In genomic region chr17:34605609-34606008, GRCm38 (mm10) we compare ENCODE assay signal across 8 mouse cellular contexts. TPM values are rescaled to one million over a fixed set of nuclear protein-coding genes. Genes with fewer than 3 reads are reported as not detected.
DNase-seq lines count a peak whose midpoint lies in the region; ATAC-seq lines count a peak whose summit lies in the region.

No protein-coding gene starts in this region.

- DNase-seq in adrenal gland, adult 8-10 months: peak; percentile 96
- DNase-seq in embryo, embryonic 11.5 days (ENCODE audit: low read depth, low spot score): peak; percentile 84
- peak; percentile 96 to 97 for DNase-seq in gastrocnemius, postnatal 36 days
- peak; percentile 97 to 99 for DNase-seq in left cerebral cortex, postnatal 36 days (ENCODE audit: low spot score in 2 of 2)
- peak; percentile 94 for DNase-seq in midbrain, embryonic 10.5 days (ENCODE audit: low spot score)
- DNase-seq in right cerebral cortex, postnatal 36 days (ENCODE audit: low spot score in 2 of 2): peak; percentile 97 to 98
- peak; percentile 95 to 97 for DNase-seq in urinary bladder, postnatal 4 days (ENCODE audit: low spot score in 2 of 2)

- H3K27me3 ChIP-seq in intestine, embryonic 16.5 days (replicated peaks; ENCODE audit: control insufficient read depth, insufficient read depth, low read length): no peaks in the 10 kb centered on the region
- no peaks in the 10 kb centered on the region for H3K27me3 ChIP-seq in midbrain, embryonic 10.5 days (ENCODE audit: low read depth, poor library complexity, severe bottlenecking)

- intact Hi-C loops in gastrocnemius, postnatal 36 days (cut with DNase I): no loop called here
- intact Hi-C loops in left cerebral cortex, postnatal 36 days (cut with DNase I): loop anchor here (2.0 kb wide), 1 partner anchor 19 kb away; no protein-coding TSS in a partner anchor

- H3K4me1 ChIP-seq in intestine, embryonic 16.5 days (ENCODE audit: control insufficient read depth, insufficient read depth, low read length): peaks cover 39% of the 10 kb centered on the region
- peaks cover 57% of the 10 kb centered on the region for H3K4me1 ChIP-seq in midbrain, embryonic 10.5 days

- peak overlapping the region; percentile 92 for H3K27ac ChIP-seq in intestine, embryonic 16.5 days (ENCODE audit: low read length)
- peak overlapping the region; percentile 94 for H3K27ac ChIP-seq in midbrain, embryonic 10.5 days (replicated peaks)

- ATAC-seq in intestine, embryonic 16.5 days: peak; percentile 44

- H3K9ac ChIP-seq in intestine, embryonic 16.5 days (ENCODE audit: low read depth, low read length): peak overlapping the region; percentile 99

- H3K4me3 ChIP-seq in intestine, embryonic 16.5 days (ENCODE audit: low read length): peak overlapping the region; percentile 89
- H3K4me3 ChIP-seq in midbrain, embryonic 10.5 days: peak overlapping the region; percentile 98

- WGBS in intestine, embryonic 16.5 days: 1% methylated on average over 27 of the region's 30 CpGs
- WGBS in midbrain, embryonic 10.5 days: under 1% methylated on average over 27 of the region's 30 CpGs

- H3K9me3 ChIP-seq in intestine, embryonic 16.5 days (ENCODE audit: control insufficient read depth, low read length): no peaks in the 10 kb centered on the region
- H3K9me3 ChIP-seq in midbrain, embryonic 10.5 days (replicated peaks): no peaks in the 10 kb centered on the region

- peaks cover 6% of the 10 kb centered on the region; the same call in 1 of the 2 replicates for H3K36me3 ChIP-seq in intestine, embryonic 16.5 days (ENCODE audit: control insufficient read depth, insufficient read depth, low read length)
- peaks cover 39% of the 10 kb centered on the region for H3K36me3 ChIP-seq in midbrain, embryonic 10.5 days

- peak overlapping the region; percentile 89 for H3K4me2 ChIP-seq in intestine, embryonic 16.5 days (ENCODE audit: low read depth, low read length)

RNA-seq across cellular contexts. Expression of gene Agpat1, which starts 1.5 kb away (rescaled TPM):
- 100 to 1,000 TPM in 3 of 4 experiments, 10 to 100 TPM in 1; 84.6 to 108 (median 101) TPM for total RNA-seq in adrenal gland, adult 8-10 months (2022)
- total RNA-seq in gastrocnemius, postnatal 36 days (2021): 10 to 100 TPM; 61.5 to 63.2 TPM
- 61.8 and 67.9 TPM in 2 replicates for polyA plus RNA-seq in intestine, embryonic 16.5 days (2015; fragmentation: Nextera tagmentation; extraction: Ambion mirVana)
- total RNA-seq in left cerebral cortex, postnatal 36 days (2021): 100 to 1,000 TPM; 161 to 177 TPM
- 66.0 and 70.1 TPM in 2 replicates for polyA plus RNA-seq in midbrain, embryonic 10.5 days (2016; fragmentation: Nextera tagmentation; extraction: Ambion mirVana)

RNA-seq across cellular contexts. Expression of gene Rnf5, which starts 2.1 kb away (rescaled TPM):
- total RNA-seq in adrenal gland, adult 8-10 months (2022): 100 to 1,000 TPM in 1 of 4 experiments, 10 to 100 TPM in 3; 72.6 to 101 (median 84.6) TPM
- 10 to 100 TPM; 17.3 to 18.0 TPM for total RNA-seq in gastrocnemius, postnatal 36 days (2021)
- 190 and 197 TPM in 2 replicates for polyA plus RNA-seq in intestine, embryonic 16.5 days (2015; fragmentation: Nextera tagmentation; extraction: Ambion mirVana)
- total RNA-seq in left cerebral cortex, postnatal 36 days (2021): 10 to 100 TPM; 66.9 to 72.0 TPM
- 202 and 233 TPM in 2 replicates for polyA plus RNA-seq in midbrain, embryonic 10.5 days (2016; fragmentation: Nextera tagmentation; extraction: Ambion mirVana)

RNA-seq across cellular contexts. Expression of gene Ager, which starts 7.9 kb away (rescaled TPM):
- total RNA-seq in adrenal gland, adult 8-10 months (2022): 1 to 10 TPM in 3 of 4 experiments, under 1 TPM in 1; 0.52 to 2.4 (median 1.4) TPM
- total RNA-seq in gastrocnemius, postnatal 36 days (2021): under 1 TPM in 1 of 2 experiments, not detected in 1; 0.28 TPM
- 2.3 and 2.4 TPM in 2 replicates for polyA plus RNA-seq in intestine, embryonic 16.5 days (2015; fragmentation: Nextera tagmentation; extraction: Ambion mirVana)
- total RNA-seq in left cerebral cortex, postnatal 36 days (2021): under 1 TPM; 0.30 to 0.75 TPM
- polyA plus RNA-seq in midbrain, embryonic 10.5 days (2016; fragmentation: Nextera tagmentation; extraction: Ambion mirVana): 3.1 and 3.2 TPM in 2 replicates

RNA-seq across cellular contexts. Expression of gene Egfl8, which starts 10.2 kb away (rescaled TPM):
- 1 to 10 TPM; 1.7 to 3.5 (median 1.9) TPM for total RNA-seq in adrenal gland, adult 8-10 months (2022)
- total RNA-seq in gastrocnemius, postnatal 36 days (2021): 1 to 10 TPM; 1.3 to 2.6 TPM
- 4.0 and 4.6 TPM in 2 replicates for polyA plus RNA-seq in intestine, embryonic 16.5 days (2015; fragmentation: Nextera tagmentation; extraction: Ambion mirVana)
- 1 to 10 TPM; 2.7 to 3.3 TPM for total RNA-seq in left cerebral cortex, postnatal 36 days (2021)
- polyA plus RNA-seq in midbrain, embryonic 10.5 days (2016; fragmentation: Nextera tagmentation; extraction: Ambion mirVana): 4.3 TPM in 2 replicates

RNA-seq across cellular contexts. Expression of gene Pbx2, which starts 14.5 kb away (rescaled TPM):
- total RNA-seq in adrenal gland, adult 8-10 months (2022): 10 to 100 TPM; 30.8 to 55.5 (median 44.0) TPM
- total RNA-seq in gastrocnemius, postnatal 36 days (2021): 10 to 100 TPM; 12.1 to 13.9 TPM
- polyA plus RNA-seq in intestine, embryonic 16.5 days (2015; fragmentation: Nextera tagmentation; extraction: Ambion mirVana): 5.6 and 6.9 TPM in 2 replicates
- 10 to 100 TPM; 53.2 to 58.4 TPM for total RNA-seq in left cerebral cortex, postnatal 36 days (2021)
- 17.5 and 17.7 TPM in 2 replicates for polyA plus RNA-seq in midbrain, embryonic 10.5 days (2016; fragmentation: Nextera tagmentation; extraction: Ambion mirVana)

Comparison
In these comparisons a context has a peak if more than half of its experiments do, and no peak if none do; other contexts are left out.
1. Peak in every context shown above with its lines: DNase-seq, ATAC-seq, H3K4me3 ChIP-seq and H3K27ac ChIP-seq.